Mouse (Mus musculus) E14TG2a.4 (cell line): ENCODE results near the gene Cfap45.

Experiments
- CTCF ChIP-seq: conservative IDR thresholded peaks from 2 replicates; pipeline ENCODE4 v1.5.1; 2014; ENCODE audit warnings: low read length
- NANOG ChIP-seq: IDR thresholded peaks from 2 replicates; pipeline ENCODE4 v1.6.1; 2014; ENCODE audit warnings: borderline replicate concordance, low read length, mixed read lengths

GRCm38 (mm10) chr1:172590385-172590784 is 69.8 kb downstream of the Cfap45 start, which contains the start of gene Slamf8:
- TF ChIP-seq CTCF (no peak), NANOG (no peak)
